Mouse (Mus musculus) heart, adult 2 months (tissue): ENCODE data around the gene Smim27.

Experiments
- CTCF ChIP-seq: fragments of 200-600 bp; IDR thresholded peaks from 2 replicates; pipeline ENCODE4 v1.8.1; 2022; ENCODE audit warnings: antibody characterized with exemption, mild to moderate bottlenecking, moderate library complexity
- EP300 ChIP-seq: fragments of 200-500 bp; IDR thresholded peaks from 2 replicates; pipeline ENCODE4 v1.6.1; 2011; ENCODE audit warnings: low read depth, low read length, control low read depth; ENCODE audit not compliant: insufficient read depth
- POLR2A ChIP-seq: fragments of 200-500 bp; IDR thresholded peaks from 2 replicates; pipeline ENCODE4 v1.6.1; 2011; ENCODE audit warnings: mild to moderate bottlenecking, low read depth, low read length, control low read depth; ENCODE audit not compliant: insufficient read depth

GRCm38 (mm10) chr4:40268835-40269234, 544 bp upstream of the Smim27 start:
- TF ChIP-seq POLR2A (no peak), CTCF (no peak), EP300 (no peak)
